Mouse (Mus musculus) CD8-positive naive resting alpha-beta T cell, adult 2 months (primary cell): ENCODE data around the gene Hspa5.
"Not testable (repeated sequence)": the region's sequence is repeated elsewhere in the genome, so short reads cannot be mapped to it uniquely, and the experiment has no call there.

Experiments
- DNase-seq, 2 experiments: peaks; one replicate each; pipeline ENCODE4 v3.0.0; 2022; ENCODE audit warnings: low read depth in 2 of 2, low spot score in 2 of 2

The Hspa5 gene

DNA sequence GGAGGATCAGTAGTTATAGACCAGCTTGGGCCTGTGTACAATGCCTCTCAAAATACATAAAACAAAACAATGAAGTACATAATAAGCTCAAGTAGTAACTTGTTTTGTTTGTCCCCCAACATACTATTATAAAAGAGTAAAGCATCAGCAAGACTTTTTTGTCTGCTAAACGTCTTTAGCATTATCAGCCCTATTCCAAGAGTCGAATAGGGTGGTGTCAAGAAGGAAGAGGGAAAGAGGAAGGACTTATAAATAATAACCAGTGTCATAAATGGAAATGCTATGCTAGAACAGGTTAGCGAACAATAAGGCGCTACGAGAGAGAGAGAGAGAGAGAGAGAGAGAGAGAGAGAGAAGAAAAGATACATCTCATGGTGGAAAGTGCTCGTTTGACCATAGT lies 819 bp upstream of the Hspa5 start:
- DNase-seq, result no peak

DNA sequence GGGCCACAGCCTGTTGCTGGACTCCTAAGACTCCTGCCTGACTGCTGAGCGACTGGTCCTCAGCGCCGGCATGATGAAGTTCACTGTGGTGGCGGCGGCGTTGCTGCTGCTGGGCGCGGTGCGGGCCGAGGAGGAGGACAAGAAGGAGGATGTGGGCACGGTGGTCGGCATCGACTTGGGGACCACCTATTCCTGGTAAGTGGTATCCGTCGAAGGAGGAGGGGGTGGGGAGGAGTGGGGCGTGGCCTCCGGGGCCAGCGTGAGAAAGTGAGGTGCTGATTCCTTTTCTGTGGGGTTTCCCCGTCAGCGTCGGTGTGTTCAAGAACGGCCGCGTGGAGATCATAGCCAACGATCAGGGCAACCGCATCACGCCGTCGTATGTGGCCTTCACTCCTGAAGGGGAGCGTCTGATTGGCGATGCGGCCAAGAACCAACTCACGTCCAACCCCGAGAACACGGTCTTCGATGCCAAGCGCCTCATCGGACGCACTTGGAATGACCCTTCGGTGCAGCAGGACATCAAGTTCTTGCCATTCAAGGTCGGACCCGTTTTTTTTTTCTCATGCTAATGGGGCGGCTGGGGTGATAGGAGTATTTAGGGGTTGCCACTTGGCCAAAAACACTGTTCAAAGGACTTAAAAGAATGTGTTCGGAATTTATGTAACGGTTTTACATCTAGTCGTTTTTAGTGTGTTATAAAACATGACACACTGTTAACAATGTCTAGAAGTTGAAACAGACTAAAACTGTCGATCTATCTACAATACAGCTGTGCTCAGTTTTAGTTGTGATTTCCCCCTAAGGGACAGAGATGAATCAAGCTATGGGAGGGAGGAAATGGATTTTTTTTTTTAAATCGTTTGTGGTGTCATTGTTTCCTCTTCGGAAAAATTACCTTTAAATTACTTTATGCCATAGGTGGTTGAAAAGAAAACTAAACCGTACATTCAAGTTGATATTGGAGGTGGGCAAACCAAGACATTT lies 774 bp downstream of the Hspa5 start:
- no peak for DNase-seq

DNA sequence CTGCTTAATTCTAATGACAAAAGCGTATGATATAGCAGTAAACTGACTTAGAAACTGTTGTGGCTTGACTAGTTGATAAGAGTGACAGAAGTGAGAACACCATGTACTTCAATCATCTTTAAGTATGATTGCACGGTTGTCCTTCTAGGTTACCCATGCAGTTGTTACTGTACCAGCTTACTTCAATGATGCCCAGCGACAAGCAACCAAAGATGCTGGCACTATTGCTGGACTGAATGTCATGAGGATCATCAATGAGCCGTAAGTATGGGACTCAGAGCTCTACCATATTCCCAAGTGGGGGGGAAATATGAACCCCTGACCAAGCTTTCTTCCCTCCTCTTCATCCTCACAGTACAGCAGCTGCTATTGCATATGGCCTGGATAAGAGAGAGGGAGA lies 1.9 kb downstream of the Hspa5 start:
- no peak for DNase-seq

DNA sequence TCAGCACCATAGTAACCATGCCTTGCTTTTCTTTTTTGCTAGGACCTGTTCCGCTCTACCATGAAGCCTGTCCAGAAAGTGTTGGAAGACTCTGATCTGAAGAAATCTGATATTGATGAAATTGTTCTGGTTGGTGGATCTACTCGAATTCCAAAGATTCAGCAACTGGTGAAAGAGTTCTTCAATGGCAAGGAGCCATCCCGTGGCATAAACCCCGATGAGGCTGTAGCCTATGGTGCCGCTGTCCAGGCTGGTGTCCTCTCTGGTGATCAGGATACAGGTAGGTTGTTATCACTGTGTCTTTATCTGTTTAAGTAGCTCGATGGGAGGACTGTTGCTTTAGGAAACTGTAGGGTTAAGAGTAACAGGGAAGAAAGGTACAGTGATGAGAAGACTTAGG lies 2.7 kb downstream of the Hspa5 start:
- DNase-seq, result no peak

DNA sequence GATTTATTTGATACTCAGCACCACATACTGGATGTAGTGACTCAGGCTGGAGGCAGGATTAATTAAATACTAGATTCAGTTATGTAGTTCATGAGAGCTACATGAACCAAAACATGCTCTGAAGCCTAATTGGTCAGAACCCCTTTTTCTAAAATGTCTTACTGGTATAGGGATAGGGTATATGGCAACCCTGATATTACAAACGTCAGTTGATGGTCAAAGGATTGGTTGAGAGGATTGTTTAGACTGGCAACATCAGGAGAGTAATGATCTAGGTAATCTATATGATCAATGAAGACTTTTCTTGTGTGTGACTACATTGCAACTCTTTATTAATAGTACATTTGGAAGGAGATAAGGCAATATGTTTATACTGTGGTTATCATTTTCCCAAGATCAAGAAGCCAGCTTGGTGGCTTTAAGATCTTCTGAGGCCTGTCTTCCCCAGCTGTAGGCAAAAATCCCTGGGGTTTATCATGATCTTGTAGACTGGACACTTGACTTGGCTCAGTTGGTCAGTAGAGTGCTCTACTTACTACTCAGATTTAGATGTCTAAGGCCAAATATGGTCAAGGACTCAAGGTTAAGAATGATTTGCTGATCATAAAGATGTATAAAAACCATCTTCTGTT lies 5.6 kb downstream of the Hspa5 start:
- DNase-seq, result no peak

DNA sequence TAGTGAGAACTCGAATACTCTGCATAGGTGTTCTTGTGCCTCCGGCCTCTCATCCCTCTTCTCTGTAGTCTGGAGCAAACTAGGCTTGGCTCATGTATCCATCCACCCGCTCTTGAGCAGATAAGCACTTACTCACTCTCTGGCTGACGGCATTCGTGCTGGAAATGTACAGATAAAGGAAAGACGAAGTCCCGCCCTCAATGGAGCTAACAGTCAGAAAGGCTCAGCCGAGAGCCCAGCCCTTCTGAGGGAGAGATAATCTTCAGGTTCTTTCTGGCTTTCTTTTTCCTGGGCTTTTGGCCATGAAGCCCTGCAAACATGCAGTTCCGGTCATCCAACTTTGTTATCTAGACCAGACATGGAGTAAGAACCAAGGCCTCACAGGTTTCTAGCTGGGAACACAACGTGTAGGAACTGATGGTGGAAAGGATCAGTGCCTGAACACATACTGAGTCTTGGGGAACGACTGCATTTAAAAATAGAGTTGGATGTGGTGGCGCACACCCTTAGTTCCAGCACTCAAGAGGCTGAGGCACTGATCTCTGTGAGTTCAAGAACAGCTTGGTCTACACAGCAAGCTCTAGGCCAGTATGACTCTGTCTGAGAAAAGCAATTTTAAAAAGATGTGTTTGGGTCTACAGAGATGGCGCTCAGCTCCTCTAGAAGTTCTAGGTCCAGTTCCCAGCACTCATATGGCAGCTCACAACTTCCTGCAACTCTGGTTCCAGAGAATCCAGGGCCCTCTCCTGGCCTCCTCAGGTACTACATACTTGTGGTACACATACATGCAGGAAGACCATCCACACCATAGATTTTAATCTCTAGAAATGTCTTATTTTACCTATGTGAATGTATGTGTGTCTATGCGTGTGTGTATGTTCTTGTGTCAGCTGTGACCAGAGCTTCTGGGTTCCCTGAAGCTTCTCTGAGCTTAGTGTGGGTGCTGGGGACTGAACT lies 11.6 kb downstream of the Hspa5 start:
- DNase-seq, result no peak

DNA sequence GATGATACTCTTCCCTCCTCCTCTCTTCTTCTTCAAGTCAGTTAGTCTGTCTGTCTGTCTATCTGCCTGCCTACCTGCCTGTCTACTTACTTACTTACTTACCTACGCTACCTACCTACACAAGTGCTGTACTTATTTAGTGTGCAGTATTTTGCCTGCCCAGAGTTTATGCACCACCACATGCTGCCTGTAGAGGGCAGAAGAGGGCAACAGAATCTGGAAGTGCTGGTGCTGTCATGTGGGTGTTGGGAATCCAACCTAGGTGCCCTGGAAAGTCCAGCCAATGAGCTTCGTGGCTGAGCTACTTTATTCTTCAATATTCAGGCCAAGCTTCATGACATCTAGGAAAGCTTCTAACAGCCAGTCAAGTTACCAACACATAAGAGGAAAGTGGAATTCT lies 12.3 kb downstream of the Hspa5 start:
- peak; percentile 59 to 68 for DNase-seq

DNA sequence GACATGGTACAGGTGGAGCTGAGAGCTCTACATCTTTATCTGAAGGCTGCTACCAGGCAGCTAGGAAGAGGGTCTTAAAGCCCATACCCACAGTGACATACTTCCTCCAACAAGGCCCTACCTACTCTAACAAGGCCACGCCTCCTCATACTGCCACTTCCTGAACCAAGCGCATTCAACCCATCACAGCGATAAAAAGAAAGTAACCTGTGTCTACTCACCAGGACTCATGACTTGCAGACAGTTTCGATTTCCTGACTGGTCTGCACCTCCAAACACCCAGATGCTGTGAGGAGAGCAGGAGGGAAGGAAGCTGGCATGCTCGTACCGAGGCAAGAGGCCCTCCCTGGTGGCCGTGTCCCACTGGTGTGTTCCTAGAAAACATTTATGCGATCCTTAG lies 18.5 kb downstream of the Hspa5 start:
- DNase-seq, result peak; percentile 50 to 61

DNA sequence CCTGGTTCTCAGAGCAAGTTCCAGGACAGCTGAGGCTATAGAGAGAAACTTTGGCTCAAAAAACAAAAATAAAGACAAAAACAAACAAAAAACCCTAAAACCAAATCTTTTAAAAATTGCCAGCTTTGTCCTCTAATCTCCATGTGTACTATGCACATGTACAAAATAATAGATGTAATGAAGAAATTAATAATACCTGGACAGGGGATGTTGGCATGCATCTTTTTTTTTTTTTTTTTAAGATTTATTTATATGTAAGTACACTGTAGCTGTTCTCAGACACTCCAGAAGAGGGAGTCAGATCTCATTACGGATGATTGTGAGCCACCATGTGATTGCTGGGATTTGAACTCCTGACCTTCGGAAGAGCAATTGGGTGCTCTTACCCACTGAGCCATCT lies 20.8 kb downstream of the Hspa5 start:
- DNase-seq, result not testable (repeated sequence)

DNA sequence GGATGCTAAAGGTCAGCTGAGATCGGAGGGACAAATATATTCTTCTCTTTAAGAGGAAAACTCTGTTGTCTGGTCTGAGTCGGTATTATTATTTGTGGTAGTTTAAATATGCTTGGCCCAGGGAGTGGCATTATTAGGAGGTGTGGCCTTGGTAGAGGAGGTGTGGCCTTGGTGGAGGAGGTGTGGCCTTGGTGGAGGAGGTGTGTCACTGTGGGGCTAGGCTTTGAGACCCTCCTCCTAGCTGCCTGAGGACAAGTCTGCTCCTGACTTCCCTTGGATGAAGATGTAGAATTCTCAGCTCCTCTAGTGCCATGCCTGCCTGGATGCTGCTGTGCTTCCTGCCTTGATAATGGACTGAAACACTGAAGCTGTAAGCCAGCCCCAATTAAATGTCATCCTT lies 22.7 kb downstream of the Hspa5 start:
- no peak for DNase-seq

DNA sequence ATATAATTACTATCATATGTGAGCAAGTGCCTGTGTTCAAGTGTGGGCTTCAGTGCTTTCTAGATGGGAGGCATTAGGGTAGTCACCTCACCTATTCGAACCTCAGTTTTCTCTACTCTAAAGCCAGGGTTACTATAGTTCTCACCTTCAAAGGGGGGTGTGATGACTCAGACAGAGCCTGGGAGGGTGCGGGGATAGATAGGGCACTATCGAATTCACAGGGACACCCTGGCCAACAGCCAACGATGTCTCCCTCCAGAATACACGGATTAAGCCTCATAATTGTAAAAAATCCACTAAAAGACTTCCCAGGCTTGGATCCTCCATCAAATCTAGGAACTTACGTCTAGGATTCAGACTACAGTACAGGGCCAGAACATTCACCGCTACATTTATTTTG lies 23.7 kb downstream of the Hspa5 start:
- no peak for DNase-seq

DNA sequence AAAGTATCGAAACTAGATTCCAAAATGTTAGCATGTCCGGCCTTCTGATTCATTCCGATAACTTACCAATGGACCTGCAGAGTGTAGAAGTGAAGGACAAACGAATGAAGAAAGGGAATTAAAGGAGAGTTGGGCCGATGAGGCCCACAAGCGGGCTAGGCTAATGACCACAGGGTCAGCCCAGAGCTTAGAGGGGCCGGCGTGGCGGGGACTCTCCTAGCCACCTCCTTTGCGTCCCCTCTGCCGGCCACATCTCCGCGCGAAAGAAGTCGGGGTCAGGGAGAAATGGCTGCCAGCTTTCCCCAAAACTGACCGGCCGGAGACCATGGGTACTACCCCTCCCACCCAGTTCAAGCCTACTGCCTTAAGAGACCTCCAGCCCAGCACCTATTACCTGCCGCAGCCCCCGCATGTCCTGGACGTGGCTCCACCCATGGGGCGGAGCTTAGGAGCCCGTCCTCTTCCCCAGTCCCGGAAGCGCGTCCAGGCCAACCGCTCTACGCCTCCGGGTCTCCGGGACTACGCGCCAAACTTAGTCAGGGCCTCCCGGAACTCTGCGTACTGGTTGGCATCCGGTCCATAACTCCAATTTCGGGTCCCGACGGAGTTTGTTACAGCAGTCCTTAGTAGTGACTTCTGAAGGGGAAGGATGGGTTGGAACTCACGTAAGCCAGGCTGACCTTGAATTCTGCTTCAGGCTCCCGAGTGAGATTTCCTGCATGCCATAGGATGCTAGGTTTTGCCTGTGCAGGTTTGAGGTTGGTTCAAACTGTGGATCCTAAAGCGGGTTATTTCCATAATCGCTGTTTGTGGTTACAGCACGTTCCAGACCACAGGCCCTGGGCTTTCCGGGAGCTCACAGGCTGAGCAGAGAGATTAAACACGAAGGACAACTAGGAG lies 27.8 kb downstream of the Hspa5 start, which contains the start of gene Rabepk:
Gene Rabepk, minus strand, starts transcription at position 556 of the 900 bp plus-strand sequence.
- DNase-seq, result peak; percentile 73 to 79

DNA sequence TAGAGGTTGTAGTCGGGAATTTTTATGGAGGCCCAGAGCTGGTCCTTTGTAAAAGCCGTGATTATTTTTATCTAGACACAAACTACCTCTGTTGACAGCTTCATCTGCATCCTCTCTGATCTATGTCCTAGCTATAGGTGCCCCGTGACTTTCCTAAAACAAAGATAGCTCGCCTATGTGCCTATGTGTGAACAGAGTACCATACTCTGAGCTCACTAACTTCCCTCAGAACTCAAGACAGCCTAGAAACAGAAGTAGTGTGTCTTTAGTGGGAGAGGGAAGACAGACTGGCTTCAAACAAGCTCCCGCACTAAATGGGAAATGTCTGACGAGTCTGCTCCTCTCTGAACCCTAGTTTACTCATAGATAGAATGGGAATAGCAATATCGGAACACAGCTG lies 28.6 kb downstream of the Hspa5 start:
- DNase-seq, result no peak

DNA sequence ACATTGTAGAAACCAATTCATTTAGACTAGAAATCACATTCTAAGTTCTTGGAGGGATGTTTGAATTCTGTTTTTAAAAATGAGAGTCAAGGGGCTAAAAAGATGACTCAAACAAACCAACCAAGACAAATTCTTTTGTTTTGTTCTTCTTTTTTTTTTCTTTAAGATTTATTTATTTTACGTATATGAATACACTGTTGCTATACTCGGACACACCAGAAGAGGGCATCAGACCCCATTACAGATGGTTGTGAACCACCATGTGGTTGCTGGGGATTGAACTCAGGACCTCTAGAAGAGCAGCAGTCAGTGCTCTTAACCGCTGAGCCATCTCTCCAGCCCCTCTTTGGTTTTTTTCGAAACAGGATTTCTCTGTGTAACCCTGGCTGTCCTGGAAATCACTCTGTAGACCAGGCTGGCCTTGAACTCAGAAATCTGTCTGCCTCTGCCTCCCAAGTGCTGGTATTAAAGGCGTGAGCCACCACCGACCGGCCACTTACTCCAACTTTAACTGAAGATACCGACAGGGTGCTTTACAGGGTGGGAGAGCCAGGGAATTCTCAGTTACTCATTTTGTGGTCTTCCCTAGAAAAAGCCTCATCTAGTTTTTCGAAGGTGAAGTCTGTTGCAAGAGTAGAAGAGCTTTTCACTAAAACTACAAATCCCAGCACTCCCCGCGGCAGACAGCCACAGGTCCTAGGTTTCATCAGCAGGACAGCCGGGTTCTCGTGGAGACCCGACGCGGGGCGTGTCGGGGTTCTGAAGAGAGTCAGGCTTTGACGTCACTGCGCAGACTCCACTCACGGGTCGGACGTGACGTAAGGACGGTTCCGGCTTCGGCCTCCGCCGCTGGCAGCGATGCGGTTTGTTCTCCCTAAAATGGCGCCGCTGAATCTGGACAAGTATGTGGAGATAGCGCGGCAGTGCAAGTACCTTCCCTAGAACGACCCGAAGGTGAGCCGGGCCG lies 30.0 kb downstream of the Hspa5 start:
- DNase-seq, result peak; percentile 91 to 94

DNA sequence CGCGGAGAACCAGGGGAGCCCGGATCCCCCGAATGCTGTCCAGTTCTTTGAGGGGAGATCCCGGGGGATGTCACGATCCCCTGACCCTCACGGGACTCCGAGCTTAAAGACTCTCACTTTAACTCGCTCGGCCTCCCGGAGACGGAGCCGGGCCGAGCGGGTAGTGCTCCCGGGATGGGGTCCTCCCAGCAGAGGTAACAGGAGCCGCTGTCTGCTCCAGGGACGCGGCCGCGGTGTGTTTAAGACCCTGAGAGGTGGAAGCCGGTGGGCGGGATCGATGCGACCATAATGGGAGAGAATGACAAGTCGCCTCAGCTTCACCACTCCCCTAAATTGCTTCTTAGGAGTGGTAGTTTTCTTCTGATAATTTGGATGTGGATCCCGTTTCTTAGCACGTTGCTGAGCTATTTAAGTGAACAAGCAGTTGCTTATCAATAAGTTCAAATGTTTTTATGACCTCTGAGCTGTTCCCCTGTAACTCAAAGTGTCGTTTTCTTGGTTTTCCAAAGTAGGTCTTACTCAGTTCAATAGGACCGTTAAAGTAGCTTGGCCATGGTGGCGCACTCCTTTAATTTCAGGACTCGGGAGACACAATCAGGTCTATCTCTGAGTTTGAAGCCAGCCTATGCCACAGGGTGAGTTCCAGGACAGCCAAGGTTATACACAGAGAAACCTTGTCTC lies 30.9 kb downstream of the Hspa5 start:
- peak in 1 of 2 experiments; percentile 33 for DNase-seq

DNA sequence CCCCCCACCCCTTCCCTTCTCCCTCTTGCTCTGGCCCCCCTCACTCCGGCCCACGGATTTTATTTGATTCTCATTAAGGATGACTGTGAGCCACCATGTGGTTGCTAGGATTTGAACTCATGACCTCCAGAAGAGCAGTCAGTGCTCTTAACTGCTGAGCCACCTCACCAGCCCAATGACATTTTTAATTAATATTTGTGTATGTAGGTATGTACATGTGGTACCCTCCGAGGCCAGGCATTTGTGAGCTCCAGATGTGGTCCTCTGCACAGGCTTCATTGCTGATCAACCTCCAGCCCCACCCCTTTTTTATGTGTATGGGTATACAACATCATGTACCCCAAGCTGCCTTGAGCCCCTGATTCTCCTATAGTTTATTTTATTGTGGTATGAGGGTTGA lies 32.0 kb downstream of the Hspa5 start:
- DNase-seq, result no peak

DNA sequence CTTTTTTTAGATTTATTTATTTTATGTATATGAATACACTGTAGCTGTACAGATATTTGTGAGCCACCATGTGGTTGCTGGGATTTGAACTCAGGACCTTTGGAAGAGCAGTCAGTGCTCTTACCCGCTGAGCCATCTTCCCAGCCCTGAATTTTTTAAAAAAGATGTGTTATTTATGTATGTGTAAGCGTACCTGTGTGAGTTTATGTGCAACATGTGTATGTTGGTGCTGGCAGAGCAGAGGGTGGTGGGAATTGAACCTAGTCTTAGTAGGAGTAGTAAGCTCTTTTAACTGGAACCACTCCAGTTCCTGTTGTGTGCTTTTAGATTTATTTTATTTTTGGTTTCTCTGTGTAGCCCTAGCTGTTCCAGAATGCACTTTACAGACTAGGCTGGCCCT lies 32.4 kb downstream of the Hspa5 start:
- no peak for DNase-seq

DNA sequence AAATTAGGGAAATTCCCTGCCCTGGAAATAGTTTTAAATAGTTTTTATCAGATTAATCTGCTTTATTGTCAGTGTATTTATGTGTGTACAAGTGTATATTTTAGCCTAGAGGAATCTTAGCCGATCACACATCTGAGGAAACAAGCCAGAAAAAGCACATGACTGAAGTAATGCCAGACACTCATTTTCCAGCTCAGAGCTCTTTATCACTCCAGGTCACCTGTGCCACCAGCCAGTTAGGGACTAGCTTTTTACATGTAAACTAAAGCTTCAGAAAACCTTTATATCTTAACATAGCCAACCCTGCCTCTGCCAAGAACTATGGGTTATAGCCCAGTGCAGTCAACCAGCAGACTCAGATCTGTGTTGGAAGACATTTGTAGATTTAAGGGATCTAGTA lies 33.0 kb downstream of the Hspa5 start:
- DNase-seq, result no peak
